Mouse (Mus musculus): ENCODE data around the gene Mrnip.

DNA sequence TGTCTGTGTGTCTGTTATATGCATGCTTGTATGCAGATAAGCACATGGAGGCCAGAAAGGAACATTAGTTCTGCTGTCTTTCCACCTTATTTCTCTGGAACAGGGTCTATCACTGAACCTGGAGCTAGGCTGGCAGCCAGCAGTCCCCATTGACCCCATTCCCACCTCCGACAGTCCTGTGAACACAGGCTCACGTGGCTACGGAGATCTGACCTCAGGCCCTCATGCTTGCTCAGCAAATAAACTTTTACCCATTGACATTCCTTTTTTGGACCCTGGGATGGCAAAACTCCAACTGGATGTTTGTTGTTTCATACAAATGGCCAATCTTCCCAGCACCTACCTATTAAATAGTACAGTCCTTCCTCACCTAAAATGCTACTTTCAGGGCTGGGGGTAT lies 2.1 kb downstream of the Mrnip start:
- TF ChIP-seq POLR2A (IDR thresholded peaks at IDR 0.05; ENCODE audit: low read depth, low read length) (no peak), CTCF (conservative IDR thresholded peaks at IDR 0.05; ENCODE audit: insufficient read depth, insufficient read length, low read depth, low read length) (no peak)
